Mouse (Mus musculus) neural tube, embryonic 15.5 days (tissue): ENCODE results near the gene Mt4. TPM values are rescaled to one million over a fixed set of nuclear protein-coding genes. Genes with fewer than 3 reads are reported as not detected.

Experiments used
- ATAC-seq: fragments of 200-750 bp; cut with Nextera tagmentation; 2 replicates; pipeline ENCODE4 v1.8.0; 2017; ENCODE audit warnings: mild to moderate bottlenecking, moderate TSS enrichment, moderate library complexity; ENCODE audit not compliant: low FRiP score
- H3K27ac ChIP-seq: fragments of 300-500 bp; sonication (generic); replicated peaks from 2 replicates; pipeline ENCODE4 v1.5.1; 2015; ENCODE audit warnings: mild to moderate bottlenecking, inconsistent platforms
- H3K27me3 ChIP-seq: fragments of 300-500 bp; sonication (generic); replicated peaks from 2 replicates; pipeline ENCODE4 v1.6.1; 2015; ENCODE audit warnings: inconsistent platforms
- H3K36me3 ChIP-seq: fragments of 300-500 bp; sonication (generic); 2 replicates; pipeline ENCODE4 v1.6.1; 2015; ENCODE audit warnings: inconsistent platforms
- H3K4me1 ChIP-seq: fragments of 300-500 bp; sonication (generic); 2 replicates; pipeline ENCODE4 v1.6.1; 2015; ENCODE audit warnings: inconsistent platforms
- H3K4me2 ChIP-seq: fragments of 300-500 bp; sonication (generic); 2 replicates; pipeline ENCODE4 v1.6.1; 2015; ENCODE audit warnings: inconsistent platforms, mild to moderate bottlenecking, moderate library complexity
- H3K4me3 ChIP-seq: fragments of 300-500 bp; sonication (generic); replicated peaks from 2 replicates; pipeline ENCODE4 v1.5.1; 2015; ENCODE audit warnings: mild to moderate bottlenecking, inconsistent platforms
- H3K9ac ChIP-seq: fragments of 300-500 bp; sonication (generic); replicated peaks from 2 replicates; pipeline ENCODE4 v1.6.1; 2015; ENCODE audit warnings: mild to moderate bottlenecking, inconsistent platforms
- H3K9me3 ChIP-seq: fragments of 300-500 bp; sonication (generic); replicated peaks from 2 replicates; pipeline ENCODE4 v1.6.1; 2016; ENCODE audit warnings: inconsistent platforms
- WGBS: fragments of 180-500 bp; shearing (Covaris S2); methylation state at CpG from one replicate; pipeline ENCODE4 v1.1.7; 2015; ENCODE audit warnings: mixed read lengths; 5-methylcytosine and 5-hydroxymethylcytosine counted together
- polyA plus RNA-seq: library from polyadenylated mRNA; unstranded; fragments of >200 nt; fragmentation: Nextera tagmentation; extraction: Ambion mirVana; gene quantifications from 2 replicates; pipeline ENCODE4 v1.2.1, GENCODE M21; 2015

Gene Mt4
- polyA plus RNA-seq, 1 experiment from 2014 or later, result not detected

DNA sequence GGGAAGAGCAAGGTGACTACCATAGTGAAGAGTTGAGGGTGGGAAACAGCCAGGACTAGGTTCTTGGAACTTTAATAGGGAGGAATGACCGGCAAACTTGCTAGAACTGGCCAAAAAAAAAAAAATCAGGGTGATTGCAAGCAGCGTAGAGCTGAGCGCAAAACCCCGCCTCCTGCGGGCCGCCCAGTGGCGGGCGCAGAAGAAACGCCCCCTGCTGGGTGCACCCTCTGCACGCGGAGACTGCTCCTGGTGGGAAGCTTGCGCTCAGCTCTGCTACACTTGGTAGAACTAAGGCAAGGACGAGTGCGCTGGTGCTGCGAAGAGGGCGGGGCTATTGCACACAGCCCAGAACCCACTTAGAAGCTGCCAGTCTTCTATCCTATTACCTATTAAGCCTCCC is 46.1 kb downstream of the Mt4 start:
- no peaks in the 10 kb centered on the region for H3K9me3 ChIP-seq
- H3K4me3 ChIP-seq, result peak overlapping the region; percentile 24
- H3K27me3 ChIP-seq, result peaks cover 87% of the 10 kb centered on the region
- peak overlapping the region; percentile 51 for H3K4me2 ChIP-seq
- H3K36me3 ChIP-seq, result no peaks in the 10 kb centered on the region
- H3K9ac ChIP-seq, result 0 out of 2 replicates have a peak overlapping the region, but pooled peaks have one; percentile 5
- under 1% methylated on average over 16 of the region's 16 CpGs for WGBS
- H3K27ac ChIP-seq, result no peak overlapping the region
- peaks cover 46% of the 10 kb centered on the region for H3K4me1 ChIP-seq
- ATAC-seq, result peak; percentile 32; the same call in 1 of the 2 replicates

DNA sequence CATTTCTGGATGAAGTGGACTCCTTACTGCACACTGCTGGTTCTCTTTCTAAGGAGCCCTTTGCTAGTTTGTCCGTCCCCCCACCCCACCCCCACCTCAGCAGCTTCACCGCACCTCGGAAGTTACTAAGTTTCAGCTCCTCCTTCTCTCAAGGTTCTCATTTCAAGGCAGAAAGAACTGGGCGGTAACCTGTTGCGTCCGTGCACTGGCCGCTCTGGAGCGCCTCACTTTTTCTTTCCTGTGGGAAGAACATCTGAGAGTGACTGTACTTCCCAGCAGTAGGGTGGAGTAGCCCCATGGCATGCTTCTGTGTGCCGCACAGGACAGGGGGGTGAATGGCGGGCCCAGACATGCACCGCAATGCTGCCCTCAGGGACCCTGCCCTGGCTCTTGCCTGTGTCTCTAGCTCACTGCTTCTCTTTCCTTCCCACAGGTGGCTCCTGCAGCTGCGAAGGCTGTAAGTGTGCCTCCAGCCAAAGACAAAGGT is 47.4 kb downstream of the Mt4 start:
- 22% methylated on average over 12 of the region's 12 CpGs for WGBS
- H3K27me3 ChIP-seq, result peaks cover 77% of the 10 kb centered on the region
- no peaks in the 10 kb centered on the region for H3K9me3 ChIP-seq
- no peak overlapping the region for H3K27ac ChIP-seq
- no peaks in the 10 kb centered on the region for H3K36me3 ChIP-seq
- H3K9ac ChIP-seq, result no peak overlapping the region
- H3K4me2 ChIP-seq, result no peak overlapping the region
- no peak overlapping the region for H3K4me3 ChIP-seq
- no peak for ATAC-seq
- H3K4me1 ChIP-seq, result peaks cover 36% of the 10 kb centered on the region

DNA sequence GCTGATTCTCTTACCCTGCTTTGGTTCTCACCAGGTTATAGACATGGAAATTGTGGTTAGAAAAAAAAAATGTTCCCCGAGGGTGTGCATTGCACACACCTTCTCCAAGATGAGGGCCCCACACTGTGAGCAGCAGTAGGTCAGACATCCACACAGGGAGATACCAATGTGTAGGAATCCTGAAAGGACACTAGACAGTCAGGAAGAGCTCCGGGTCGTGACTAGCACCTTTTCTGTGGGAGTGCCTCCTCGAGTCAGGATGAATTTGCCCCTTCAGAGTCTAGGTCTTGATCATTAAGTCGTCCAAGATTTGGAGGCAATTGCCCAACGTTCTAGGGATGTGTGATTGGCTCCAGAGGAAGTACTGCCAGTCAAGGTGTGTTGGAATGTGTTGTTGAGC is 48.8 kb downstream of the Mt4 start:
- no peak overlapping the region for H3K27ac ChIP-seq
- H3K9me3 ChIP-seq, result no peaks in the 10 kb centered on the region
- WGBS, result 64% methylated on average over 6 of the region's 6 CpGs
- no peak for ATAC-seq
- H3K27me3 ChIP-seq, result peaks cover 64% of the 10 kb centered on the region
- no peak overlapping the region for H3K9ac ChIP-seq
- peaks cover 29% of the 10 kb centered on the region for H3K4me1 ChIP-seq
- no peaks in the 10 kb centered on the region for H3K36me3 ChIP-seq
- H3K4me3 ChIP-seq, result no peak overlapping the region
- H3K4me2 ChIP-seq, result no peak overlapping the region

DNA sequence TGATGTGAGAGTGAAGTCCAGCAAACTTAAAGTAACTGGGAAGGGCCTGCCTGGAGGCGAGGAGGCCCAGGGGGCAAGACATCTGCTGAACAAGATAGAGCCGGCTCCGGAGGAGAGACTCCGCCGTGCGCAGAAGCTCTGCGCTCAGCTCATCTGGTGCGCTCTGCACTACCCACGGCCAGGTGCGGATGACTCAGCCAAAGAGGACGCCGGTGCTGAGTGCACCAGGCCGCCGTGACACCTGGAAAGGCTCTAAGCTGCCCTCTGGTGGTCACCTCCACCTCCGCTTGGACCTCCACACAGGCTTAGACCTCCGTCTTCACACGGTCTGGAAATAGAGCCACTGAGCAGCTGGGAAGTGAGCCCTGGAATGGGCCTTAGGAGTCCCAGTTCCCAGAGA is 49.5 kb downstream of the Mt4 start:
- WGBS, result 5% methylated on average over 17 of the region's 17 CpGs
- peak overlapping the region; percentile 44 for H3K4me2 ChIP-seq
- peak overlapping the region; percentile 16 for H3K4me3 ChIP-seq
- H3K9me3 ChIP-seq, result no peaks in the 10 kb centered on the region
- H3K27ac ChIP-seq, result no peak overlapping the region
- H3K4me1 ChIP-seq, result peaks cover 35% of the 10 kb centered on the region
- 0 out of 2 replicates have a peak overlapping the region, but pooled peaks have one; percentile 14 for H3K9ac ChIP-seq
- H3K27me3 ChIP-seq, result peaks cover 59% of the 10 kb centered on the region
- no peaks in the 10 kb centered on the region for H3K36me3 ChIP-seq
- ATAC-seq, result peak; percentile 49; the same call in 1 of the 2 replicates

DNA sequence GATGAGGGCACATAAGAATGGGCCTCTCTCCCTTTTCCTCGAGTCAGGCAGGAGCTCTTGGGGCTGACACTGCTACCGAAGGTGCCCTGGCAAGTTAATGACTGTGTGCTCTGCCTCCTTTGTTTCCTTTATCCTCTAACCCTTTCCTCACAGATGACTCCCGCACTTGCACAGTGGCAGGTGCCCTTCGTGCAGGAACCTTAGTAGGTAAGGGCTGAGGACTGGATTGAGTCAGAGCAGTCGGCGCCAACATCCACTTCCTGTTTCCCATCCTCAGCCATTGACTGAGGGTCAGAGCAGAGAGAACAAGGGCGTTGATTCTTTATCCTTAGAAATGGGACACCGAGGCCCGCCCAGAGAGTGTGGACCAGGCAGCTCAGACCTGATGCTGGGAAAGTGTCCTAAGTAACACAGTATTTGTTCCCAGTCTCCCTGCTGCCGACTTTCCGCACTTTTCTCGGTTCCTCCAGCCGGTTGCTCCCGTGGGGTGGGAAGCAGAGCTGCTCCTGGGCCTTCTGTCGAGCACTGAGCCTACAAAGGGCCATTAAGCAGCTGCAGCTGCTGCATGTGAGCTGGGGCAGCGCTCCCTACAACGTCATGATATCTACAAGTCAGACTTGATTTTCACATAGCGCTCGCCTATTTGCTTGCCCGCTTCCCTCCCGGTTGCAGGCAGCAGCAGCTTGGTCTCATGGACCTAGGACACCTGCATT is 50.4 kb downstream of the Mt4 start:
- H3K9me3 ChIP-seq, result no peaks in the 10 kb centered on the region
- H3K4me3 ChIP-seq, result no peak overlapping the region
- no peak overlapping the region for H3K4me2 ChIP-seq
- H3K9ac ChIP-seq, result no peak overlapping the region
- no peak overlapping the region for H3K27ac ChIP-seq
- WGBS, result 25% methylated on average over 21 of the region's 21 CpGs
- ATAC-seq, result no peak
- H3K4me1 ChIP-seq, result peaks cover 35% of the 10 kb centered on the region
- H3K36me3 ChIP-seq, result no peaks in the 10 kb centered on the region
- peaks cover 51% of the 10 kb centered on the region for H3K27me3 ChIP-seq

Other genes starting within 250 kb of the Mt4 start
- gene Amfr, start 124.4 kb upstream of the Mt4 start, polyA plus RNA-seq, result 70.4 and 80.1 TPM in 2 replicates
- gene Nudt21, start 100.2 kb upstream of the Mt4 start, polyA plus RNA-seq, result 80.8 and 82.5 TPM in 2 replicates
- gene Ogfod1, start 100.0 kb upstream of the Mt4 start, polyA plus RNA-seq, result 16.2 TPM in 2 replicates
- 19.6 and 19.9 TPM in 2 replicates for gene Bbs2, start 38.3 kb upstream of the Mt4 start, polyA plus RNA-seq
- gene Mt3, start 15.4 kb downstream of the Mt4 start, polyA plus RNA-seq, result 244 and 279 TPM in 2 replicates
- 32.8 and 40.2 TPM in 2 replicates for gene Mt2, start 35.5 kb downstream of the Mt4 start, polyA plus RNA-seq
- 119 and 160 TPM in 2 replicates for gene Mt1, start 41.9 kb downstream of the Mt4 start, polyA plus RNA-seq
- gene Nup93, start 77.4 kb downstream of the Mt4 start, polyA plus RNA-seq, result 51.5 and 57.4 TPM in 2 replicates
- gene Slc12a3, start 192.0 kb downstream of the Mt4 start, polyA plus RNA-seq, result 0.10 and 0.23 TPM in 2 replicates
- gene Herpud1, start 249.2 kb downstream of the Mt4 start, polyA plus RNA-seq, result 70.8 and 75.5 TPM in 2 replicates